Mouse (Mus musculus): Measurements from ENCODE around the gene Lhfp.

GRCm38 (mm10) chr3:53045697-53046096 is 4.4 kb downstream of the Lhfp start:
- no peak for TF ChIP-seq CTCF (IDR thresholded peaks at IDR 0.05; ENCODE audit: control insufficient read depth, insufficient read depth, low read length)
- TF ChIP-seq POLR2A (IDR thresholded peaks at IDR 0.05; ENCODE audit: borderline replicate concordance, control insufficient read depth, low read depth, low read length): no peak

All from bone marrow, adult 2 months (tissue).